Mouse (Mus musculus) brain, adult 10 weeks (tissue): ENCODE measurements around the gene Rusc2. TPM values are rescaled to one million over a fixed set of nuclear protein-coding genes. Genes with fewer than 3 reads are reported as not detected.

Experiments used
- polyA plus RNA-seq: library from polyadenylated mRNA; stranded (reverse); fragments of 350-450 nt; fragmentation: Illumina TruSeq; extraction: RNeasy Lipid Tissue Mini Kit (QIAGEN cat#74804); gene quantifications from one replicate; pipeline ENCODE4 v1.2.3, GENCODE M21; 2015; ENCODE audit warnings: low read depth, low replicate concordance

Rusc2 gene
- polyA plus RNA-seq = 66.1 TPM

GRCm38 (mm10) chr4:43381408-43382154, at the start of gene Rusc2:
TSS of gene Rusc2 (plus strand) at chr4:43381979.

GRCm38 (mm10) chr4:43428946-43429345, 47.2 kb downstream of the Rusc2 start, which contains the start of gene Fam166b:
TSS of gene Fam166b (minus strand) at chr4:43429134.

GRCm38 (mm10) chr4:43441639-43442038, 59.9 kb downstream of the Rusc2 start, which contains the start of gene Tesk1:
TSS of gene Tesk1 (plus strand) at chr4:43441939.

GRCm38 (mm10) chr4:43454041-43454836, 72.5 kb downstream of the Rusc2 start, which contains the start of gene Cd72:
TSS of gene Cd72 (minus strand) at chr4:43454628.

Other genes with a start within 250 kb of the Rusc2 start
- gene Atp8b5, start 114.8 kb upstream of the Rusc2 start, polyA plus RNA-seq = 0.80 TPM
- 3.6 TPM for gene Fam166b, start 47.2 kb downstream of the Rusc2 start, polyA plus RNA-seq
- gene Tesk1, start 60.0 kb downstream of the Rusc2 start, polyA plus RNA-seq = 60.5 TPM
- gene Cd72, start 72.6 kb downstream of the Rusc2 start, polyA plus RNA-seq = 2.9 TPM
- not detected for gene Sit1, start 101.8 kb downstream of the Rusc2 start, polyA plus RNA-seq
- gene Ccdc107, start 110.9 kb downstream of the Rusc2 start, polyA plus RNA-seq = 58.5 TPM
- 1.8 TPM for gene Arhgef39, start 117.7 kb downstream of the Rusc2 start, polyA plus RNA-seq
- gene Car9, start 125.0 kb downstream of the Rusc2 start, polyA plus RNA-seq = 1.2 TPM
- 16.8 TPM for gene Tpm2, start 141.8 kb downstream of the Rusc2 start, polyA plus RNA-seq
- 65.5 TPM for gene Creb3, start 180.4 kb downstream of the Rusc2 start, polyA plus RNA-seq
- gene Tln1, start 180.7 kb downstream of the Rusc2 start, polyA plus RNA-seq = 40.4 TPM
- gene Rgp1, start 196.7 kb downstream of the Rusc2 start, polyA plus RNA-seq = 28.2 TPM
- gene Gba2, start 196.9 kb downstream of the Rusc2 start, polyA plus RNA-seq = 61.8 TPM
- gene Msmp, start 202.5 kb downstream of the Rusc2 start, polyA plus RNA-seq = not detected
- 48.5 TPM for gene Npr2, start 250.0 kb downstream of the Rusc2 start, polyA plus RNA-seq